Mouse (Mus musculus): Measurements from ENCODE around the gene Hist1h3b. TPM values are rescaled to one million over a fixed set of nuclear protein-coding genes. Genes with fewer than 3 reads are reported as not detected.
A peak's percentile ranks its signal among the peaks of the same experiment; 100 is the strongest.

The Hist1h3b gene
- total RNA-seq, 2 experiments from 2014 or later: 526 to 670 TPM

- no peak for DNase-seq (ENCODE audit: low spot score in 2 of 2)
Measured at GRCm38 (mm10) chr13:23772561-23773313, 20.7 kb downstream of the Hist1h3b start.

- DNase-seq (ENCODE audit: low spot score in 2 of 2): no peak
Measured at GRCm38 (mm10) chr13:23778339-23778738, 26.3 kb downstream of the Hist1h3b start.

- no peak for DNase-seq (ENCODE audit: low spot score in 2 of 2)
Measured at GRCm38 (mm10) chr13:23779025-23779424, 27.0 kb downstream of the Hist1h3b start.

- DNase-seq (ENCODE audit: low spot score in 2 of 2): peak in 1 of 2 experiments; percentile 16
Measured at GRCm38 (mm10) chr13:23792520-23792919, 40.5 kb downstream of the Hist1h3b start.

GRCm38 (mm10) chr13:23799405-23799804, 47.3 kb downstream of the Hist1h3b start:
- no peak for DNase-seq (ENCODE audit: low spot score in 2 of 2)

Small RNAs within 50 kb of the gene (microRNA-seq; reads per million reads assigned to microRNA genes)
- gene Gm44314: not detected
- not detected for gene Gm44484

Other genes with a start within 250 kb of the Hist1h3b start
- 1,000 to 10,000 TPM; 1,239 to 1,302 TPM for gene Hist1h4h, start 221.2 kb upstream of the Hist1h3b start, total RNA-seq (2021)
- 100 to 1,000 TPM; 512 to 538 TPM for gene Hist1h2af, start 218.4 kb upstream of the Hist1h3b start, total RNA-seq (2021)
- 100 to 1,000 TPM; 144 to 196 TPM for gene Hist1h3g, start 216.8 kb upstream of the Hist1h3b start, total RNA-seq (2021)
- gene Hist1h2bh, start 208.9 kb upstream of the Hist1h3b start, total RNA-seq (2021): 10 to 100 TPM; 29.4 to 38.7 TPM
- gene Hist1h3f, start 208.2 kb upstream of the Hist1h3b start, total RNA-seq (2021): 100 to 1,000 TPM; 150 to 177 TPM
- 100 to 1,000 TPM; 899 to 983 TPM for gene Hist1h4f, start 200.6 kb upstream of the Hist1h3b start, total RNA-seq (2021)
- gene Hist1h1d, start 199.0 kb upstream of the Hist1h3b start, total RNA-seq (2021): 10 to 100 TPM; 48.3 to 57.6 TPM
- gene Hist1h3e, start 189.9 kb upstream of the Hist1h3b start, total RNA-seq (2021): 100 to 1,000 TPM; 399 to 448 TPM
- 10 to 100 TPM; 79.7 to 95.7 TPM for gene Hist1h2ae, start 181.0 kb upstream of the Hist1h3b start, total RNA-seq (2021)
- gene Hist1h2bg, start 180.9 kb upstream of the Hist1h3b start, total RNA-seq (2021): 100 to 1,000 TPM; 627 to 705 TPM
- gene Hist1h2bf, start 178.1 kb upstream of the Hist1h3b start, total RNA-seq (2021): 100 to 1,000 TPM; 297 to 360 TPM
- gene Hist1h2ad, start 177.9 kb upstream of the Hist1h3b start, total RNA-seq (2021): 10 to 100 TPM; 63.5 to 64.6 TPM
- 10 to 100 TPM; 64.3 to 80.4 TPM for gene Hist1h3d, start 176.5 kb upstream of the Hist1h3b start, total RNA-seq (2021)
- 100 to 1,000 TPM; 413 to 478 TPM for gene Hist1h4d, start 170.7 kb upstream of the Hist1h3b start, total RNA-seq (2021)
- gene Hist1h2be, start 131.1 kb upstream of the Hist1h3b start, total RNA-seq (2021): 10 to 100 TPM; 40.6 to 48.5 TPM
- 100 to 1,000 TPM; 327 to 388 TPM for gene Hist1h1e, start 129.7 kb upstream of the Hist1h3b start, total RNA-seq (2021)
- gene Hist1h2ac, start 68.3 kb upstream of the Hist1h3b start, total RNA-seq (2021): 10 to 100 TPM; 13.0 to 15.5 TPM
- 10 to 100 TPM; 92.5 to 95.2 TPM for gene Hist1h2bc, start 68.1 kb upstream of the Hist1h3b start, total RNA-seq (2021)
- gene Hist1h1t, start 56.5 kb upstream of the Hist1h3b start, total RNA-seq (2021): 1 to 10 TPM; 1.8 to 2.2 TPM
- gene Hist1h4c, start 53.8 kb upstream of the Hist1h3b start, total RNA-seq (2021): 100 to 1,000 TPM; 220 to 275 TPM
- gene Hfe, start 41.4 kb upstream of the Hist1h3b start, total RNA-seq (2021): 10 to 100 TPM; 24.4 to 26.7 TPM
- 100 to 1,000 TPM; 583 to 655 TPM for gene Hist1h1c, start 13.5 kb upstream of the Hist1h3b start, total RNA-seq (2021)
- gene Hist1h3c, start 6.7 kb upstream of the Hist1h3b start, total RNA-seq (2021): 100 to 1,000 TPM; 224 to 252 TPM
- 100 to 1,000 TPM; 268 to 325 TPM for gene Hist1h2bb, start 5.5 kb upstream of the Hist1h3b start, total RNA-seq (2021)
- 100 to 1,000 TPM; 457 to 545 TPM for gene Hist1h2ab, start 1.1 kb upstream of the Hist1h3b start, total RNA-seq (2021)
- 100 to 1,000 TPM; 436 to 510 TPM for gene Hist1h4b, start 4.7 kb downstream of the Hist1h3b start, total RNA-seq (2021)
- 100 to 1,000 TPM; 348 to 415 TPM for gene Hist1h4a, start 9.0 kb downstream of the Hist1h3b start, total RNA-seq (2021)
- 100 to 1,000 TPM; 459 to 527 TPM for gene Hist1h3a, start 10.1 kb downstream of the Hist1h3b start, total RNA-seq (2021)
- gene Hist1h1a, start 11.4 kb downstream of the Hist1h3b start, total RNA-seq (2021): 100 to 1,000 TPM; 405 to 481 TPM
- under 1 TPM in 1 of 2 experiments, not detected in 1; 0.20 TPM for gene Trim38, start 17.6 kb downstream of the Hist1h3b start, total RNA-seq (2021)
- 10 to 100 TPM in 1 of 2 experiments, under 1 TPM in 1; 0.53 to 10.9 TPM for gene Slc17a2, start 54.7 kb downstream of the Hist1h3b start, total RNA-seq (2021)
- 1 to 10 TPM; 3.3 to 4.8 TPM for gene Slc17a3, start 87.2 kb downstream of the Hist1h3b start, total RNA-seq (2021)
- 1 to 10 TPM in 1 of 2 experiments, under 1 TPM in 1; 0.37 to 5.1 TPM for gene Slc17a1, start 115.5 kb downstream of the Hist1h3b start, total RNA-seq (2021)
- gene Slc17a4, start 162.7 kb downstream of the Hist1h3b start, total RNA-seq (2021): 1 to 10 TPM; 1.4 to 1.8 TPM
- not detected for gene Hist1h2ba, start 181.9 kb downstream of the Hist1h3b start, total RNA-seq (2021)
- gene Hist1h2aa, start 182.2 kb downstream of the Hist1h3b start, total RNA-seq (2021): not detected
- gene Scgn, start 238.9 kb downstream of the Hist1h3b start, total RNA-seq (2021): 1 to 10 TPM; 1.2 to 3.0 TPM